Mouse (Mus musculus) liver, embryonic 14.5 days (tissue): ENCODE data around the gene Atp8a1.

Source experiments
- CTCF ChIP-seq: IDR thresholded peaks from 2 replicates; pipeline ENCODE4 v1.5.1; 2016; ENCODE audit warnings: antibody characterized with exemption, low read depth, control low read depth
- EP300 ChIP-seq: IDR thresholded peaks from 2 replicates; pipeline ENCODE4 v1.6.1; 2016; ENCODE audit warnings: antibody characterized with exemption, low read depth

DNA sequence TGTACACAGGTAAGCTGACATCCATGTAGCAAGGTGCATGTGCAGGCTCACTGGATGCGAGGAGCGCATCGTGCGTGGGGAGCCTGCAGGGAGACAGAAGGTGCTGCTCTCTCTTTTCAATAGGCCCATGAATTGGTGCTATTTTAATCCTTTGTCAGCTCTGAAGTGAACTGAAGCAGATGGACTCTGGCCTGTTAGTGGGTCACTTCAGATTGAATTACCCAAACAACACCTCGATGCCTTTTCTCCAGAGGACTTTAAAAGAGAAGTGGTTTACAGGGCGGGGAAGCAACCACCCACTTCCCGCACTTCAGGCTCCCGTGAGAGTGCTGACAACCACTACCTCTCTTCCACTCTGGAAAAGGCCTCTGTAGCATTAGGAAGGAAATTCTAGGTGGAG, 46.4 kb downstream of the Atp8a1 start:
- TF ChIP-seq CTCF (no peak), EP300 (no peak)
